Mouse (Mus musculus): ENCODE results near the gene Pisd. TPM values are rescaled to one million over a fixed set of nuclear protein-coding genes. Genes with fewer than 3 reads are reported as not detected.

Pisd gene
- total RNA-seq, 2 experiments from 2014 or later = 23.2 to 27.4 TPM

GRCm38 (mm10) chr5:32706226-32706780, 79.1 kb downstream of the Pisd start:
- no peak for DNase-seq

DNA sequence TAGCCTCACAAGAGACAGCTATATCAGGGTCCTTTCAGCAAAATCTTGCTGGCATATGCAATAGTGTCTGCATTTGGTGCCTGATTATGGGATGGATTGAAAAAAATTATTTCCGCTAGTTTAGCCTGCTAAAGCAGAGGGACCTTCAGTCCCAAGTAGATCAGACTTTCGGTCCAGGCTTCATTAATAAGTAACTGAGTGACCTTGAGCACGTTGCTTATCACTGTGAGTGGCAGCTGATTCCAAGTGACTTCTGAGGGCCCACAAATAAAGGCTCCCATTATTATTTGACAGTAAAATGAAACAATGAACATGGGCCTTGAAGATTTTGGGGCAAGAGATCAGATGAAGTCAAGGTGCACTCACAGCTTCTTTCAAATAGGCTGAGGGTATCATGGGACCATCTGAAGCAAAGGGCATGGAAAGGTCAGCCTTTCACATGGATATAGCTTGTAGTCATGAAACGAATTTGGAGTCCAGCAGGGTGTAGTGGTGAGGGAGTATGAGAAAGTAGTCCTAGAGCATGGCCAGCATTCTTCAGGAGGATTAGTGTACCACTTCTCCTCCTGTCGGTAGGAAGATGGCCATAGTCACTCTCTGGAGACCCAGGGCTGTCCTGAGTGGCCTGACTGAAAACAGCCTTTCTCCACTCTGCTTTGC, 88.1 kb downstream of the Pisd start:
- no peak for DNase-seq

GRCm38 (mm10) chr5:32693411-32693810, 92.0 kb downstream of the Pisd start:
- no peak for DNase-seq

Other genes with a start within 250 kb of the Pisd start
- gene Yes1, start 174.5 kb downstream of the Pisd start, total RNA-seq (2021) = 10 to 100 TPM; 18.6 to 23.6 TPM
- gene Gm20671, start 41.5 kb upstream of the Pisd start, total RNA-seq (2021) = not detected
- gene Prr14l, start 68.6 kb upstream of the Pisd start, total RNA-seq (2021) = 10 to 100 TPM in 1 of 2 experiments, 1 to 10 TPM in 1; 8.2 to 10.0 TPM
- gene Depdc5, start 78.1 kb upstream of the Pisd start, total RNA-seq (2021) = 10 to 100 TPM; 14.2 to 14.5 TPM
- 100 to 1,000 TPM in 1 of 2 experiments, 10 to 100 TPM in 1; 82.0 to 106 TPM for gene Ywhah, start 233.2 kb upstream of the Pisd start, total RNA-seq (2021)